Mouse (Mus musculus) T-cell, adult 2 months (primary cell): ENCODE data around the gene Akr1a1.
A peak's percentile ranks its signal among the peaks of the same experiment; 100 is the strongest.

Source experiments
- DNase-seq: peaks from one replicate; pipeline ENCODE4 v3.0.0; 2022; ENCODE audit warnings: low spot score

Akr1a1 gene

DNA sequence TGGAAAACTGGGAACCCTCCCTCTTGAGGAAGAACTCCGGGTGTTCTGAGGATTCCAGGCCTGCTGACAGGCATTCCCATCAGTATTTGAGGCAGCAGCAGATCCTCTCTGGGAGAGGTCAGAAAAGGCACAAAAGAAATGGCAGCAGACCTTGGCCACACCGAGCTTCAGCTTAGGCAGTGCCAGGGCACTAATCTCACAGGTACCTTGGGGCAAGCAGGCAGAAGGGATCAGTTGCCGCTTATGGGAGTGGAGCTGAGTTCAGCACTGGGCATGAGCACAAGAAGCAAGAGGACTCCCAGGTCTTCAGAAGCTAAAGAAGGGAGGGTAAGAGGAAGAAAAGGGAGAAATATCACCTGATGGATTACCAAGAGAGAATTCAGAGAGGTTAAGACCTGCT lies 6.5 kb upstream of the Akr1a1 start:
- no peak for DNase-seq

DNA sequence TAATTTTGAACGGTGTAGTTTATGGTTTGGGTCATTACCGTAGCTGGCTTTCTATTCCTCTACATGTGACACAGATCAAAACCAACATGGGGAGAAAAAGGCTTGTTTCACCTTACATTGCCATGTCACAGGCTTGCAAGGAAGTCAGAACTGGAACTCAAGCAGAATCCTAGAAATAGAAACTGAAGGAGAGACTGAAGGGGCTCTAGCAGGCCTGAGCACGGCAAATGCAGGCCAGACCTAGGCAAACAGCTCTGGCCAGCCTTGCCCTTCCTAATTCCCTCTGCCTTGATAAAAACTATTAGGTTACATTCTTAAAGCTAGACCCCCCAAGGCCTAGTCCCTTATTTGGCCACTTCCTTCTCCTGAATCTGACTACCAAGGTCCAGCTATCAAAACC lies 4.2 kb upstream of the Akr1a1 start:
- no peak for DNase-seq

DNA sequence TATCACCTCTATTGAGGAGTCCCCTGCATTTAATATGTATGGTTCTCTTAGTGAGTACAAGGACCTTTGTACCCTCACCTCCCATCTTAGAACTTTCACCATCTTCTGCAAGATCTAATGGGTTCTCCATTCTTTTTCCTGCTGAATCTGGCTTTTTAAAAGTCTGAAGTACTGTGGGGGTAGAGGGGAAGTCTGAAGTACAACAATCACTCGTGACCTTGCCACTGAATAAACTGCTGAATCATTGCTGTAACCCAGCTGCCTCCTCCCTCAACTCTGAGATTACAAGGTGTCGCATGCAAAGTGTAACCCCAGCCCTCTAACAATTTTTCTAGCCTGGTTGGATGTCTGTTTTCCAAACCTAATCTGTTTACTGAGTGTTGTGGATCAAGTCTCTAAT lies 3.6 kb upstream of the Akr1a1 start:
- no peak for DNase-seq

DNA sequence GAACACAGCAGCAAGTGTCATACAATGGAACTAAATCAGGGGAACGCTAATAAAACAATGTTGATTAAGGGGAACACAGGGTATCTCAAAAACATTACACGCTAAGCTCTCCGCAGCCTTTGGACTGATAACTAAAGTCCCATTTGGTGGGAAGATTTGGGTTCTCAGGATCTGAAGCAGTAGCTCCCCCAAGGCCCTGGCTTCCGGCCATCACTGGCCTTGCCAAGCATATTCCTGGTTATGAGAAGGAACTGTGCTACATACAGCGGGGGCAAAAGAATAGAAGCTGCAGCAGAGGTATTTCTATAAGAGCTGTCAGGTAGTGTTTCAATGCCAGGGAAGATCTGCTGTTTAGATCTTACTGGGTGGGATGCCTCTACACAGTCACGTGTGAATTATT lies 1.7 kb upstream of the Akr1a1 start:
- no peak for DNase-seq

DNA sequence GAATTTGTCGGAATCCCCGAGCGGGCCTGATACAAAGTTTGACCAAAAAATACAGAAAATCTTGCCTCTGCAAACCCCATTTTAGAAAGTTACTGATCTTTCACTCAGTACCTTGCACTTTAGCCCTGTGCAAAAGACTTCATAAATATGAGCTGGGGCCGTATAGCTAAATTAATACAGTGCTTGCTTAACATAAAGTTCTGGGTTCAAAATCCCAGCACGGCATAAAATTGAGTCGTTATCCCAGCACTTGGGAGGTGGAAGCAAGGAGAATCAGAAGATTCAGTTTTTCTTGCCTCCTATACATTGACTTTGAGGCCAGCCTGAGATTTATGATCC lies 286 bp upstream of the Akr1a1 start:
- no peak for DNase-seq

DNA sequence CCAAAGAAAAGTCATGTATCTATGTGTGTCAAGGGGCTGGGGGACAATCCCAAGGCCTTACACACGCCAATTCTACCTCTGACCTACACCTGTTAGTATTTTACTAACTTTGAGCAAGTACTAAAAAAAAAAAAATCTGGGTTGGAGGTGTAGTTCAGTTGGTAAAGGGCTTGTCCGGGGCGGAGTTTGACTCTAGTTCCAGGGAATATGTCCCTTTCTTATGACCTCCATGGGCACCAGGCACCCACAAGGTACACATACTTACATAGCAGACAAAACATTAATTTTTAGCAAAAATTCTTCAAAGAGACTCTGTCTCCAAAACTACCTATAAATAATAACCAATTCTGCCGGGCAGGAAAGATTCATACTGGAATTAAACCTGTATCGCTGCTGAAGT lies 1.1 kb downstream of the Akr1a1 start:
- DNase-seq, result no peak

DNA sequence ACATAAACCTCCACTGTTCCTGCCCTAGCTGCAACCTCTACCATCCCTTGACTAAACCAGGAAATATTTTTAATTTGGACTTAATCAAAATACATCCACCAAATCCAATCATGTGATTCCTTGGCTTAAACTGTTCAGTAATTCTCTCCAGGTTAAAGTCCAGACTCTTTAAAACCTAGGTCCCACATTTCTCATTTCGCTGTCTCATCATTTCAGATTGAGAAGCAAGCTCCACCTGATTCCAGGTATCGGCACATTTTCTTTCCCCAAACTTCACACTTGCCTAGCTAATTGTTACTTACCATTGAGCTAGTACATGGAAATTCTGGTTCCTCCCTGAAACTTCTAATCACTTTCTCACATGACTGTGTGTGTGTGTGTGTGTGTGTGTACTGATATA lies 2.1 kb downstream of the Akr1a1 start:
- DNase-seq, result no peak

DNA sequence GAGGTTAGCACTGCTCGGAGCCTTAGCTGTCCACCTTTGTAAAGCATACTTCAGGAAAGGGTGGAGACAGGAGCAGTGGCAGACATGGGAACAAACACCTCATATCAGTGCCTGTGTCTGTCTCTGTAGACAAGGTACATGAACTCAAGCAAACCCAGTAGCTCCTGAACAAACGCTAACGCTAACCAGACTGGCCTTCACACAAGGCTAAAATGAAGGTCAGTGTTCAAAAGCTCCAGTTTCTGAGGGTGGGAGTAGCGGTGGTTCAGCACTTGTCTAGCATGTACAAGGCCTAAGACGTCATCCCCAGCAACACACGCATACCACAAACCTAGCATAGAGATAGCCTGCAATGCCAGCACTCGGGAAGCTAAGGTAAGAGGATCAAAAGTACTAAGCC lies 5.9 kb downstream of the Akr1a1 start:
- no peak for DNase-seq

DNA sequence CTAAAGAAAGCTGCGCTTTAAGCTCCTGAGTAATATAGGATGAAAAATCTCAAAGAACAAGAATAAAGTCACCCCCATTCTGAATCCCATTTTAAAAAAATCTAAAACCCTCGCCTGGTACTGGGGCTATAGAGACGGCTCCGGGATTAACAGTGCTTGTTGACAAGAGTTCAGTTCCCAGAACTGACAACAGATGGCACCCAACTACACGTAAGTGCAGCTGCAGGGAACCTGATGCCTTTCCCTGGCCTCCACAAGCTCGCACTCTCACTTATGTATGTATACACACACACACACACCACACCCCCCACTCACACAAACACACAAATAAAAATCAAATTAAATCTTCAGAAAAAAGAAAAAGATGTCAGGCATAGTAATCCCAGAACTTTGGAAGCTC lies 7.2 kb downstream of the Akr1a1 start:
- peak; percentile 6 for DNase-seq

DNA sequence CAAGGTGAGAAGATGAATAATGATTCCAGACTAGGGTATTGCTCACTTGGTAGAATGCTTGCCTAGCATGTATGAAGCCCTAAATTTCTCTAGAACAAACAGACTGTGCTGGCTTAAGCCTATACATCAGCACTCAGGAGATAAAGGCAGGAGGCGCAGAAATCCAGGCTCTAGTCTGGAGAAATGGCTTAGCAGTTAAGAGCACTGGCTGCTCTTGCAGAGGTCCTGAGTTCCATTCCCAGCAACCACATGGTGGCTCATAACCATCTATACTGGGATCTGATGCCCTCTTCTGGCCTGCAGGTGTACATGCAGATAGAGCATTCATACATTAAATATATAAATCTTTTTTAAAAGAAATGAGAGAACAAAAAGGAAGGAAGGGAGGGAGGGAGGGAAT lies 9.4 kb downstream of the Akr1a1 start:
- no peak for DNase-seq

DNA sequence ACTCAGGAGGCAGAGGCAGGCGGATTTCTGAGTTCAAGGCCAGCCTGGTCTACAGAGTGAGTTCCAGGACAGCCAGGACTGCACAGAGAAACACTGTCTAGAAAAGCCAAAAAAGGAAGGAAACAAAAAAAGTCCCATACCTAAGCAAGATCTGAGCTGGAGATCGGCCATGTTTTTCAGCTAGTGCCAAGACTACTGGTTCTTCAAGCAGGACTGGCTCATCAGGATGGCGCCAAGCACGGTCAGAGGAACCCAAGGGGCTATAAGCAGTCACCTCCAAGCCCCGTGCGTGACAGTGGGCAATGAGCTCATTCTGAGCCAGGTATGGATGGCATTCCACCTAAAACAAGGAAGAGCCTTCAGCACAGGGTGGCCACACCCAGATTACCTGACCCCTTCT lies 12.7 kb downstream of the Akr1a1 start:
- DNase-seq, result no peak

DNA sequence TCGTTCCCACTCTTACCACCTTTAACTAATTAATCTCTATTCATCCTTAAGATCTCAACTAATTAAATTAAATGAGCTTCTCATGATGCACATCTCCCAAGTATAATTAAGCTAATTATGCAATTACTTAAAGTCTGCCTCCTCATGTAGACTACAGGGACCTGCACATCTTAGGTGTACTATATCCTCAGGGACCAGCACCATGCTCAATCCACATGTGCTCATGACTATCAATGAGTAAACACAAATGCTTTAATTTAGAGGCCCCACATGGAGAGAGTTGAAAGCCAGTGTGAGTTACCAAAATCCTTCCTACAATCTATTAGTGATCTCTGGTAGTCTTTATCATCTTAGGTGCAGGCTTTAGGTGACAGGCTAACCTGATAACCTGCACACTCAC lies 16.3 kb downstream of the Akr1a1 start:
- no peak for DNase-seq

DNA sequence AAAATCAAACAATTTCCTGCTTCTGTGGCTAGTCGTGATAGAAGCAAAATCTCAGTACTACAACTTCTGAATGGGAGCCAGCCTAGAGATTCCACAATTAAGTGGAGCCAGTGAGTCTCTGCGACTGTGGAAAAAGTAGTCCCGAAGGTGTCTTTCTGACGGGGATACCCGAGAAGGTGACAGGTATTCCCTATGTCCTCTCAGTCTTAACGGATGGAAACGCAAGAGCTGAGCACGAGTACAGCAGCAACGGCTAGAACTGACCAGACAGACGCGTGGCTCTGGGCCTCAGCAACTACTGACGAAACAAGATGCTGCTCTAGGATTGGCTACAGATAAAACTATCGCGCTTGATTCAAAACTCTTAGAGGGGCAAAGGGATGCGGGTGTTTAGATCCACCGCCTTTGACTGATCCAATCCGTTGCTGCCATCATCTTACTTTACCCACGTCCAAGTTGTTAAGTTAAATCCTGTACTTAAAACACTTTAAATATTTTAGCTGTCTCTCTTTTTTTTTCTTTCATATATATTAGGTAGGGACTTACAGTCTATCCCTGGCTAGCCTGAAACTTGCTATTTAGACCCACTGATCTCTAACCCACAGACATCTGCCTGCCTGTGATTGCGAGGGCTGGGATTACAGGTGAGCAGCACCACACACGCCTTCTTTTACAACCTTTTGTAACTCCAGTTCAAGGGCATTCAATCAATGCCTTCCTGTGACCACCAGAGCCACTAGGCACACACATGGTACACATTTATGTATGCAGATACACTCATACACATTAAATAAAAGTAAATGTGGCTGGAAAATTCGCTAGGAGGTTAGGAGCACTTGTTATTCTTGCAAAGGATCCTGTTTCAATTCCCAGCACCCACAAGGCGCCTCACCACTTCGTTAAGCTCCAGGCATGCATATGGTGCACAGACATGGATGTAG lies 23.5 kb downstream of the Akr1a1 start, which contains the start of gene Nasp:
Nasp (minus strand) TSS at position 220 of the 941 bp plus-strand sequence.
- DNase-seq, result peak; percentile 85

DNA sequence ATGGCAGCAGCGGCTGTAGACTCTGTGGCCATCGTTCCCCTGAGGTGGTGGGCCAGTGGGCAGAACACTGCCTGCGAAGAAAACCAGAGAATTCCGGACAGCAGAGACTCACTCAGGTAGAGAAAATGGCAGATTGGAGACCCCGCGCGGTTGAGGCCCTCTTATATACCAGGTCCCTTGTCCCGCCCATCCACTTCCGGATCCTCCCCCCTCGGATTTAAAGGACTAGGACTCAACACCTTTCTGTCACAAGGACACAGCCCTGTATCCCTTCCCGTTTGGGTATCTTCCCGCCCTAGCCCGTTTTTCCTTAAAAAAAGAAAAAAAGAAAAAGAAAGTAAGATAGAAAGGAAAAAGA lies 24.1 kb downstream of the Akr1a1 start:
- peak; percentile 91 for DNase-seq

DNA sequence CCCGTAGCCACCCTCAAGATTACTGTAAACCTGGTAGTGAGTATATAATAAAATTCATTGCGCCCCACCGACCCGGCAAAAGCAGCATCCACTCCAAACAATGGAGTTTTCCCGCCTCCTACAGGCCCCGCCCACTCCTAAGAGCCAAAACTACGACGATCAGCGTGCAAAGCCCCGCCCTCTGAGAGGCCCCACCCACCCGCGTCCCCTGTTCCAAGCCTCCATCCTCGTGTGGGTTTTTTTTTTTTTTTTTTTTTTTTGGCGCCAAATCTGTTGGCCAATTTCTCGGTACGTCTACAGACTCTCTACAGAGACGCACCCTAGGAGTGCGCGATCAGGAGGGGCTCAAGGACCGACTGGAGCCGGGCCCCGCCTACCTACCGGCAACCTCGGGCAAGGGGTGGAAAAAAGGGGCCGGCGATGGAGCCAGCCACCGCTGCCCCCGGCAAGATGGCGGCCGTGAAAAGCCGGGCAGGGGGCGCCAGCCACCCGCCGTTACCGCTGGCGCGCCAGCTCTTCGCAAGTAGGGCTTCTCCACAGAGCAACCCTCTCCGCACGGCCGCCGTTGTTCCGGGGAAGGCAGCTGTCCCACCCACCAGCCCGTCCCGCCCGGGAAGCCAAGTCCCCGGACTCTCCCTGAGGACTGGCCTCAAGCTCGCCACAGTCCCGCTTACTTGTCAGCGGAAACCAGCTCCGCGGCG lies 24.7 kb downstream of the Akr1a1 start:
- peak; percentile 70 for DNase-seq

DNA sequence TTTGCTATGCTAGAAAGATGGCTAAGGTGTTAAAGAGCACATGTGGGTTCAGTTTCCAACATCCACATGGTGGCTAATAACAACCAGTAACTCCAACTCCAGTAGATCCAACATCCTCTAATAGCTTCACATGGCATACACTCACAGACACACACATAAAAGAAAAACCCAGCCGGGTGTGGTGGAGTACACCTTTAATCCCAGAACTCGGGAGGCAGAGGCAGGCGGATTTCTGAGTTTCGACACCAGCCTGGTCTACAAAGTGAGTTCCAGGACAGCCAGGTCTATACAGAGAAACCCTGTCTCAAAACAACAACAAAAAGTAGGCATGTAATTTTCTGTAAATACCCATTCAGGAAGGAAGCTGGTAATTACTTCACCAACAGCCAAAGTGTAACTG lies 26.6 kb downstream of the Akr1a1 start:
- DNase-seq, result no peak

DNA sequence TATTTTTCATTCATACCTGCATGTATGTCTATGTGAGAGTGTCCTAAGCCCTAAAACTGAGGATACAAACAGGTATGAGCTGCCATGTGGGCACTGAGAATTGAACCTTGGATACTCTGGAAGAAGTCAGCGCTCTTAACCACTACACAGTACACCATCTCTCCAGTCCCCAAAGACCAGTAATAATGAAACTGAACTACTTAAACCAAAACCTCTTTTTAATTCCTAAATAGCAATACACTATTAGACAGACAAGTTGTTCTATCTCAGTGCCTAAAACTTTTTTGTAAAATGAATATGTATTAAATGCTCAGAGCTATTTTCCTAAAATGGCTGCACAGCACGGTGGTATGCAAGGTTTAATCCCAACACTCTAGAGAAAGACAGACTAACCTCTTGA lies 36.2 kb downstream of the Akr1a1 start:
- DNase-seq, result no peak

DNA sequence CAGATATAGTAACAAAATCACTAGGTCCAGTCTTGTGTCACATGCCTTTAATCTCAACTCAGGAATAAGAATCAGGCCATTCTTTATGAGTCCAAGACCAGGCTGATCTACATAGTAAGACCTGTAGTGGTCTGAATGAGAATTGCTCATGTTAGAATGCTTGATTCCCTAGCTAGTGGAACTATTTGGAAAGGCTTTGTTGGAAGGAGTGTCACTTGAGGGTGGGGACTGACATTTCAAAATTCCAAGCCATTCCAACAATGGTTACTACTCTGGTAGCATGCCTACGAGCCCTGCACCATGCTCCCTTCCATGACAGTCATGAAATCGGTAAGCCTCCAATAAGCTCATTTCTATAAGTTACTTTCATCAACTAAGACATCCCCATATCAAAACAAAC lies 38.9 kb downstream of the Akr1a1 start:
- DNase-seq, result no peak

DNA sequence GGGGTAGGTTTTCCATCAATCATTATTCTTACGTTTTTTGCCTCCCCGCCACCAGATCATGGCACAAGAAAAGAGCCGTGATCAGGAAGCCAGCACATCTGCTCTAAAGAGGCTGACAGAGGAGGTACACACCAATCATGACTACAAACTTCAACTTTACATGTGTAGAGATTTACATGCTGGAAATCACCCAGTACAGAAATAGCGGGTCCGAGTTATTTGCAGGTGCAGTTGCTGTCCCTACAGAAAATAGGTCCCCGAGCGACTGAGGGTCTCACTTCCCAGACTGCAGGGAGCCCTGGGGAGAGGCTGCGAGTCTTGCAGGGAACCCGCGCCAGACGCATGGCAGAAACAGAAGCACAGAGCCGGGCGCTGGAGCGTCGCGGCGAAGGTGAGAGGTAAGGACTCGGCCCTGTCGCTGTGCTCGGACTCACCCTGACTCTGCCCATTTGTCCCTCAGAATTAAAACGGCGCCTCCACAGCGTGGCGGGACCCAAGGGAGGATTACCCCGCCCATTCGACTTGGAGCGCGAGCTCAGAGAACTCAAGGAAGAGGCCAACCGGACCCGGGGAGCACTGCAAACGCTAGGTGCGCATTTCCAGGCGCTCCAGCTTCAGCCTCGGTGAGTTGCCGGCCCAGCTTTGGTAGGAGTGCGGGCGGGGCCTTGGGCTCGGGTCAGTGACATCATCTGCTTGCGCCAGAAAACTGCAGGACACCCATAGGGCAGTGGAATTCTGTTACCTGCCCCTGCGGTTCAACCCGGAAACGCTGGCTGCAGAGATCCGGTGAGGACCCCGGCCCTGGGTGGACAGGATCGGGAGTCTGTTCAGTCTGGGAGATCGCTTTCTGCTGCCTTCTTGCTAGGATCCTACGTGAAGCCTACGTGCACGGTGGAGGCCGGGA lies 54.2 kb downstream of the Akr1a1 start:
- peak; percentile 82 for DNase-seq

DNA sequence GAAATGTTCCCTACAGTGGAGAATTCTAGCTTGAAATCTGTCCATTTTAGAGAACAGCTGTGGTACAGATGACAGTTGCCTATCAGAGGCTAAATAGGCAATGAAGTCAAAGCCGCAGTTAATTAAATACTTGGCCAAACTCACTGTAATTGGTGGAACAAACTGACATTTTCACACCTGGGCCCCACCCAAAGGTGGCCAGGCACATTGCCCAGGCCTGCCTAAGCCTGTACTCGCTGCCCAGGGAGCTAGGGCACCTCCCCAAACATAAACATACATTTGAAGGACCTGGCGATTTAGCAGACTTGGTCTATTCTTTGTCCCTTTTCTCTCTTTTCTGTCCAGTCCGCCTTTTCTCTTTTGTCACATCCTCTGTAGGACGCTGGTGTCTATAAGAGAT lies 55.1 kb downstream of the Akr1a1 start, which contains the start of gene Ccdc17:
Ccdc17 (plus strand) TSS at position 276 of the 400 bp plus-strand sequence.
- no peak for DNase-seq

DNA sequence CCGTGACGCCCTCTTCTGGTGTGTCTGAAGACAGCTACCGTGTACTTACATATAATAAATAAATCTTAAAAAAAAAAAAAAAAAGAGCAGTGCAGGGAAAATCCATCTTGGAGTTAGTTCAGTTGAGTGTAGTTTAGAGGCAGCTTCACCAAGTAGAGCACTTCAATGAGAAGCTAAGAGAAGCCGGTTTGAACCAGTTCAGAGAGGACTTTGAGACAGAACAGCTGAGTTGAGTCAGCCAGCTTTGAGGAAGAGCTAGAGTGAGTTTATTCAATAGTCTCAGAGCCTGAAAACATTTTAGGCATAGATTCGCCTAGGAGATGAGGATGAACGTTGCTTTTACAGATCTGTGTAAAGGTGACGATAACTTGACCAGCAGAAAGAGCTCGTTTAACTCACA lies 55.7 kb downstream of the Akr1a1 start:
- no peak for DNase-seq
